Mouse (Mus musculus): ENCODE measurements around the gene Gm10490. TPM values are rescaled to one million over a fixed set of nuclear protein-coding genes. Genes with fewer than 3 reads are reported as not detected.
A peak's percentile ranks its signal among the peaks of the same experiment; 100 is the strongest.
"Not testable (repeated sequence)": the region's sequence is repeated elsewhere in the genome, so short reads cannot be mapped to it uniquely, and the experiment has no call there.

The Gm10490 gene
- polyA plus RNA-seq, 1 experiment from 2014 or later: not detected

DNA sequence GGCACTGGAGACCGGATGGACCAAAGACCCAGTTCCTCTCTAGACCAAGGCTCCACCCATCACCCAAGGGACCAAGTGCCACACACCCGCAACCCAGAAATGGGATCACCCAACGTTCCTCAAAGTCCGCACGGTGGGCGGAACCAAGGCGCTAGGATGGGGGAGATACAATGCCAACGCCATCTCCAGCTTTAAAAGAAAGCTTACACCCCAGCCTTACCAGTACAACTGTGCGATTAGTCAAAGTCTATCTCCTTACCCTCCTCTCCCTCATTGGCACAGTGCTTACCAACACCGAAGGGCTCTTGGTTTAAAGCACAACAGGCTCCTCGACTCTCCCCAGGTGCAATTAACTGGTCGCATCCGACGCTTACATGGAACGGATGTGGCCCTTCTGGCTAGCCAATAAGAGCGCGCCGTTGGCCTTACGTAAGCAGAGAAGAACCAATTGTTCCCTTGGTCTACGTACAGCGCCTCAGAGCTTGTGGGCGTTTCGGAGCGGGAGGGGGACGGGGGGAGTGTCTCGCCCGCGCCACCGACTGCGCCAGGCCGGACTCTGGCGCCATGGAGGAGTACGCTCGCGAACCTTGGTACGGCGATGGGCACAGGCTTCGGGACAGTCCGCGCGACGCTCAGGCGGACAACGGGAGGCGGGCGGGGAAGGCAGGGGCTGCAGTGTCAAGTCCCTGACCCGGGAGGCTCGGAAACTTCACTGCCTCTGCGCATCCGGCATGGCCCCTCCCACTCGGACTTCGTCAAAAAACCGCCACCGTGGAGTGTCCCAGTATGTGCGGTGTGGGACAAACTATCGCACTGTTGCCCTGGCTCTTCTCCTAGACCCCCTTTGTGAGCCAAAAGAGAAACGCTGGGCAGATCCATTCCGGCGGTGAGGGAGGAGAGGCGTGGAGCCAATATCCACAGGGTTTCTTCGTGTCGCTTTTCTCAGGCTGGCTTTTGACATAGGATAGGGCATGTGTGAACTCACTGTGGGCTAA lies 10.2 kb upstream of the Gm10490 start, which contains the start of the genes Pqbp1 and Timm17b:
Gene Pqbp1 (minus strand): TSS at position 390 of the 995 bp plus-strand sequence.
Gene Timm17b (plus strand): TSS at position 478 of the 995 bp plus-strand sequence.
- 14% methylated on average over 62 of the region's 62 CpGs for WGBS
- peaks cover 11% of the 10 kb centered on the region for H3K4me1 ChIP-seq

DNA sequence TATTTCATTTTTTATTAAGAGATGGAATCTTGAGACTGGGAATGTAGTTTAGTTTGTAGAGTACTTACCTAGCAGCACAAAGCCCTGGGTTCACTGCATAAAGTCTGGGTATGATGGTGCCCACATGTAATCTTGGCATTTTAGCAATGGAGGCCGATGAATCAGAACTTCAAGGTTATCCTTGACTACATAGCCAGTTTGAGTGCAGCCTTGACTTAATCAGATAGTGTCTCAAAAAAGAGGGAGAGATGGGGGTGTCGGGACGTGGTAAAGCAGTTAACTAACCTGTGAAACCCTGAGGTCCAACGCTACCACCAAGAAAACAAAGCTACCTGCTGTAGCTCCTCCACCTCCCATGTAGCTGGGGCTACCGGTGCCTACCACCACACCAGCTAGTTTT lies 4.9 kb upstream of the Gm10490 start:
- H3K27ac ChIP-seq: no peak overlapping the region
- WGBS: 93% methylated on average over 5 of the region's 5 CpGs
- peaks cover 26% of the 10 kb centered on the region for H3K36me3 ChIP-seq (replicated peaks)
- H3K9me3 ChIP-seq: no peaks in the 10 kb centered on the region; the same call in 1 of the 2 replicates
- no peaks in the 10 kb centered on the region for H3K27me3 ChIP-seq (ENCODE audit: poor library complexity, severe bottlenecking)
- DNase-seq (ENCODE audit: extremely low spot score, low spot score): no peak
- H3K4me3 ChIP-seq: no peak overlapping the region
- peaks cover 7% of the 10 kb centered on the region; the same call in 1 of the 2 replicates for H3K4me1 ChIP-seq

More for the DNA sequence above, 10.2 kb upstream of the Gm10490 start, which contains the start of the genes Pqbp1 and Timm17b:
- H3K4me3 ChIP-seq: peak within 1 kb of the TSS; percentile 63
- peak within 1 kb of the TSS; percentile 88 for H3K27ac ChIP-seq
- peak; percentile 81 for DNase-seq (ENCODE audit: extremely low spot score, low spot score)
- no peaks in the 10 kb centered on the region for H3K9me3 ChIP-seq
- peaks cover 29% of the 10 kb centered on the region for H3K36me3 ChIP-seq (replicated peaks)
- no peaks in the 10 kb centered on the region for H3K27me3 ChIP-seq (ENCODE audit: poor library complexity, severe bottlenecking)

GRCm38 (mm10) chrX:7907735-7908134 lies 1.6 kb upstream of the Gm10490 start, which contains the start of gene Gm10491:
TSS of gene Gm10491 (minus strand) at chrX:7907835.
- 92% methylated on average over 5 of the region's 5 CpGs for WGBS
- H3K36me3 ChIP-seq (replicated peaks): peaks cover 24% of the 10 kb centered on the region
- no peak for DNase-seq (ENCODE audit: extremely low spot score, low spot score)
- H3K27ac ChIP-seq: no peak within 1 kb of the TSS
- H3K4me1 ChIP-seq: no peaks in the 10 kb centered on the region
- H3K9me3 ChIP-seq: no peaks in the 10 kb centered on the region; the same call in 1 of the 2 replicates
- H3K4me3 ChIP-seq: no peak within 1 kb of the TSS
- no peaks in the 10 kb centered on the region for H3K27me3 ChIP-seq (ENCODE audit: poor library complexity, severe bottlenecking)

DNA sequence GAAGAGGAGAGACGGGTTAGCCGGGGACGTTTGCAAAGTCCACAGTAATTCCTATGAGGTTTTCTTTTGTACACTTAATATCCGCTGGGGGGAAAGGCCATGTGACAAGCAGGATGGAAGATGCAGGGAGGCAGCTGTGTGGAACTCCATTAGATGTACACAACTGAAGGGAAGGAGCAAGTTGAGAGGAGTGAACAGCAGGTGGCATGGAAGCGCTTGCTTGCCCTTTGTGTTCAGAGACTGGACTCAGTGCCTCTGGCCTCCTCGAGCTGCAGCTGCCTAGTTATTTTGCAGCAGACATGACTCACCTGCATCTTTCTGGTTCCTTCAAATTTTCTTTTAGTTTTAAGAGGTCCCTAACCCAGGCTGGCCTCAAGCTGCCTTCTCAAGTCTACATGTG lies 1.1 kb downstream of the Gm10490 start:
- Histone ChIP-seq H3K27ac (no peak overlapping the region), H3K36me3 (replicated peaks) (peaks cover 18% of the 10 kb centered on the region), H3K4me3 (no peak overlapping the region), H3K4me1 (no peaks in the 10 kb centered on the region), H3K27me3 (ENCODE audit: poor library complexity, severe bottlenecking) (no peaks in the 10 kb centered on the region), H3K9me3 (no peaks in the 10 kb centered on the region; the same call in 1 of the 2 replicates)
- WGBS: 50% methylated on average over 6 of the region's 6 CpGs
- DNase-seq (ENCODE audit: extremely low spot score, low spot score): no peak

DNA sequence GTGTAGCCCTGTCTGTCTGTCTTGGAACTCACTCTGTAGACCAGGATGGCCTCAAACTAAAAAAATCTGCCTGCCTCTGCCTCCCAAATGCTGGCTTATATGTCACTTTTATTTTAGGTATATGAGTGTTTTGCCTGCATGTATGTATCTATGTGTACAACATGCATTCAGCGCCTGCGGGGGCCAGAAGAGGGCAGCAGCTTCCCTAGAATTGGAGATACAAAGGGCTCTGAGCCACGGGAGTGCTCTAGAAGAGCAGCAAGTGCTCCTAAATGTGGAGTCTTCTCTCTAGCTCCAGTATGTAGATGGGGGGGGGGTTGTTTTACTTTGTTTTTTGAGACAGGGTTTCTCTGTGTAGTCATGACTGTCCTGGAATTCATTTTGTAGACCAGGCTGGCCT lies 6.3 kb downstream of the Gm10490 start:
- not testable (repeated sequence) for DNase-seq (ENCODE audit: extremely low spot score, low spot score); H3K9me3 ChIP-seq; H3K4me3 ChIP-seq; H3K36me3 ChIP-seq (replicated peaks); H3K27ac ChIP-seq
- peaks cover 15% of the 10 kb centered on the region for H3K4me1 ChIP-seq
- 29% methylated on average over 3 of the region's 3 CpGs for WGBS
- peaks cover 11% of the 10 kb centered on the region for H3K27me3 ChIP-seq (ENCODE audit: poor library complexity, severe bottlenecking)

- H3K9me3 ChIP-seq; H3K4me3 ChIP-seq; H3K27ac ChIP-seq; H3K36me3 ChIP-seq (replicated peaks); DNase-seq (ENCODE audit: extremely low spot score, low spot score): not testable (repeated sequence)
- Histone ChIP-seq H3K4me1 (peaks cover 29% of the 10 kb centered on the region), H3K27me3 (ENCODE audit: poor library complexity, severe bottlenecking) (peaks cover 34% of the 10 kb centered on the region)
- WGBS: 75% methylated on average over 6 of the region's 6 CpGs
Measured at GRCm38 (mm10) chrX:7917960-7918359, 8.6 kb downstream of the Gm10490 start.

- H3K4me1 ChIP-seq: peaks cover 30% of the 10 kb centered on the region
- no peaks in the 10 kb centered on the region for H3K36me3 ChIP-seq (replicated peaks)
Measured at GRCm38 (mm10) chrX:7919601-7920383, 10.4 kb downstream of the Gm10490 start, which contains the start of gene Pcsk1n. TSS of gene Pcsk1n (plus strand) at chrX:7919822.

DNA sequence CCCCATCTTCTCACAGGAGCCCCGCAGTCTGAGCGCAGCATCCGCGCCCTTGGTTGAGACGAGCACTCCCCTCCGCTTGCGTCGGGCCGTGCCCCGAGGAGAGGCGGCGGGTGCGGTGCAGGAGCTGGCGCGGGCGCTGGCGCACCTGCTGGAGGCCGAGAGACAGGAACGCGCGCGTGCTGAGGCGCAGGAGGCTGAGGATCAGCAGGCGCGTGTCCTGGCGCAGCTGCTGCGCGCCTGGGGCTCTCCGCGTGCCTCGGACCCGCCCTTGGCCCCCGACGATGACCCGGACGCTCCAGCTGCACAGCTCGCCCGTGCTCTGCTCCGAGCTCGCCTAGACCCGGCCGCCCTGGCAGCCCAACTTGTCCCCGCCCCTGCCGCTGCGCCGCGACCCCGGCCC lies 12.7 kb downstream of the Gm10490 start:
- H3K4me1 ChIP-seq: peaks cover 30% of the 10 kb centered on the region
- no peaks in the 10 kb centered on the region for H3K9me3 ChIP-seq
- peak overlapping the region; percentile 40; the same call in 1 of the 2 replicates for H3K27ac ChIP-seq
- peak; percentile 27 for DNase-seq (ENCODE audit: extremely low spot score, low spot score)
- H3K27me3 ChIP-seq (ENCODE audit: poor library complexity, severe bottlenecking): peaks cover 75% of the 10 kb centered on the region
- peak overlapping the region; percentile 46 for H3K4me3 ChIP-seq
- 19% methylated on average over 48 of the region's 48 CpGs for WGBS
- H3K36me3 ChIP-seq (replicated peaks): no peaks in the 10 kb centered on the region

More at GRCm38 (mm10) chrX:7919601-7920383, 10.4 kb downstream of the Gm10490 start, which contains the start of gene Pcsk1n:
- H3K27me3 ChIP-seq (ENCODE audit: poor library complexity, severe bottlenecking): peaks cover 53% of the 10 kb centered on the region
- H3K4me3 ChIP-seq: peak within 1 kb of the TSS; percentile 51
- no peaks in the 10 kb centered on the region for H3K9me3 ChIP-seq
- WGBS: 10% methylated on average over 40 of the region's 40 CpGs
- peak; percentile 51 for DNase-seq (ENCODE audit: extremely low spot score, low spot score)
- H3K27ac ChIP-seq: peak within 1 kb of the TSS; percentile 73

DNA sequence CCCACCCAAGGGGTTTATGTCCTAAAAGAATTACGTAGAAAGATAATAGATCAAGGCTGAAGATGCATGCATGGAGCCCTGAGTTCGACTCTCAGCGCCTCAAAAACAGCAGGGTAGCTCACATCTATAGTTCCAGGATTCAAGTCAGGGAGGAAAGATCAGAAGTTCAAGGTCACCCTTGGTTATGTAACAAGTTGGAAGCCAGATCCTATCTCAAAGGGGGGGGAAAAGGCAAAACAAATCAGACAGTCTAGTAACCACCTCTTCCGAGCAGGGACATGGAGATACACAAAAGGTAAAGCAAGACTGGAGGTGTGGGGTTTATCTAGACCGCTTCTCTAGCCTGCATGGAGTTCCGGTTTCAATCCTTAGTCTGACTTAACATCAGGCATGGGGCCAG lies 16.9 kb downstream of the Gm10490 start:
- peaks cover 6% of the 10 kb centered on the region; the same call in 1 of the 2 replicates for H3K9me3 ChIP-seq
- H3K4me1 ChIP-seq: peaks cover 28% of the 10 kb centered on the region
- 78% methylated on average over 6 of the region's 6 CpGs for WGBS
- H3K27me3 ChIP-seq (ENCODE audit: poor library complexity, severe bottlenecking): peaks cover 80% of the 10 kb centered on the region
- no peak for DNase-seq (ENCODE audit: extremely low spot score, low spot score)
- no peak overlapping the region for H3K4me3 ChIP-seq
- no peak overlapping the region for H3K27ac ChIP-seq
- peaks cover 24% of the 10 kb centered on the region for H3K36me3 ChIP-seq (replicated peaks)

- H3K36me3 ChIP-seq (replicated peaks): peaks cover 33% of the 10 kb centered on the region
- H3K4me3 ChIP-seq: peak overlapping the region; percentile 19; the same call in 1 of the 2 replicates
- peak; percentile 22 for DNase-seq (ENCODE audit: extremely low spot score, low spot score)
- no peak overlapping the region for H3K27ac ChIP-seq
- H3K27me3 ChIP-seq (ENCODE audit: poor library complexity, severe bottlenecking): peaks cover 72% of the 10 kb centered on the region
- peaks cover 24% of the 10 kb centered on the region for H3K4me1 ChIP-seq
- H3K9me3 ChIP-seq: peaks cover 6% of the 10 kb centered on the region; the same call in 1 of the 2 replicates
- 13% methylated on average over 10 of the region's 10 CpGs for WGBS
Measured at GRCm38 (mm10) chrX:7927116-7927515, 17.8 kb downstream of the Gm10490 start.

GRCm38 (mm10) chrX:7928270-7928790 lies 19.0 kb downstream of the Gm10490 start, which contains the start of gene Eras:
TSS of gene Eras (minus strand) at chrX:7928607.
- peaks cover 45% of the 10 kb centered on the region for H3K36me3 ChIP-seq (replicated peaks)
- H3K9me3 ChIP-seq: peaks cover 6% of the 10 kb centered on the region; the same call in 1 of the 2 replicates
- H3K27me3 ChIP-seq (ENCODE audit: poor library complexity, severe bottlenecking): peaks cover 60% of the 10 kb centered on the region
- no peak for DNase-seq (ENCODE audit: extremely low spot score, low spot score)
- no peak within 1 kb of the TSS for H3K27ac ChIP-seq
- H3K4me1 ChIP-seq: 0 out of 2 replicates have a peak, but pooled peaks cover 15% of the 10 kb centered on the region
- WGBS: 14% methylated on average over 19 of the region's 19 CpGs
- H3K4me3 ChIP-seq: peak within 1 kb of the TSS; percentile 19

DNA sequence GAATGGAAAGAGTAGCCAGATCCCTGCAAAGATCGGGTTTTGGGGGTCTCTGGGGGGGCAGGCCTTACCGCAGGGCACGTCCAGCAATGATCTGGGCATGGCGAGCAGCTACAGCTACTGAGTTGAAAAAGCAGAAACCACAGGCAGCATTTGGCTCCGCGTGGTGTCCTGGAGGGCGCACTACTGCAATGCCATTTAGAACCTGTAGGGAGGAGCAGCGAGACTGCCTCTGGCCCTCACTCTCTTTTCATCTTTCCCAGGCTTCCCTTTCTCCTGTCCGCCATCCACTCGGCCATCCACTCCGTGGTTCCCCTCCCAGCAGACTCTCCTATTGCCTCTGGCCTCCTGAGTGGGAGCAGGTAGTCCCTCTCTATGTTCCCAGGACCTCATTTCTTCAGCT lies 27.5 kb downstream of the Gm10490 start:
- Histone ChIP-seq H3K4me1 (no peaks in the 10 kb centered on the region), H3K9me3 (no peaks in the 10 kb centered on the region; the same call in 1 of the 2 replicates), H3K27me3 (ENCODE audit: poor library complexity, severe bottlenecking) (no peaks in the 10 kb centered on the region), H3K27ac (no peak overlapping the region), H3K4me3 (no peak overlapping the region), H3K36me3 (replicated peaks) (peaks cover 92% of the 10 kb centered on the region)
- 65% methylated on average over 11 of the region's 11 CpGs for WGBS
- DNase-seq (ENCODE audit: extremely low spot score, low spot score): no peak
